Comparison of ENCODE assay signal across 30 mouse cellular contexts in the genomic region with DNA sequence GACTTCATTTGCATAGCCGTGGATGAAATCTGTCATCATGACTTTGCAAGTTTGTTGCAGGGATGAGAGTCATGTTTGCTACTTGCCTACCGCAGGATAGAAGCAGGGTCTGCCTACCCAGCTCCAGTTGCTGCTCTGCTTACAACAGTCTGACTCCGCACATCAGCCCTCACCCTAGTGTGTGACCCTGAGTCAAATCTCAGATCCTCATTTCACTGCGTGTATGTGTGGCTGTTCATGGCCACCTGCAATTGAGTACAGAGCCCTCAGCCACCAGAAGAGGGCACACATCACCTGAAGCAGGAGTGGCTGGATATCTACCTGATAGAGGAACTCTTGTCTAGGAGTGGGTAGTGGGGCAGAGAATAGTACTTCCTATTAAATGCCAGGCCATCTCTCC. TPM values are rescaled to one million over a fixed set of nuclear protein-coding genes. Genes with fewer than 3 reads are reported as not detected.
DNase-seq lines count a peak whose midpoint lies in the region; ATAC-seq and TF ChIP-seq lines count a peak whose summit lies in the region.
"Had no signal": no experiment of that assay in that cellular context is flagged by ENCODE, and none has a peak within 500 bp of the region (broad histone marks: within the 10 kb centered on the region; RNA-seq: fewer than 3 reads in every experiment).

No protein-coding gene starts in this region.

- no peak overlapping the region for H3K4me2 ChIP-seq in midbrain, embryonic 11.5 days
- H3K4me2 ChIP-seq: forebrain, embryonic 13.5 days; heart, embryonic 15.5 days; hindbrain, embryonic 12.5 days; kidney, embryonic 15.5 days; limb, embryonic 13.5 days; liver, embryonic 13.5 days; lung, embryonic 14.5 days; midbrain, embryonic 15.5 days had no signal

- 0 out of 2 replicates have a peak, but pooled peaks have one; percentile 10 for TF ChIP-seq CTCF in kidney, adult 2 months (conservative IDR thresholded peaks at IDR 0.05; ENCODE audit: insufficient read depth, insufficient read length, low read depth, low read length)

- WGBS in kidney, adult 2 months, result 90% methylated on average over 4 of the region's 4 CpGs
- WGBS in midbrain, embryonic 11.5 days, result 94% methylated on average over 4 of the region's 4 CpGs

- no peaks in the 10 kb centered on the region for H3K4me1 ChIP-seq in kidney, adult 2 months (ENCODE audit: control insufficient read depth, insufficient read depth, low read length)
- peaks cover 4% of the 10 kb centered on the region for H3K4me1 ChIP-seq in midbrain, embryonic 11.5 days (ENCODE audit: control insufficient read depth, insufficient read depth, low read length)

- TF ChIP-seq POLR2A in kidney, adult 2 months (IDR thresholded peaks at IDR 0.05; ENCODE audit: low read depth, low read length), result no peak

- no peak for DNase-seq in kidney, adult 2 months
- DNase-seq in kidney, adult 8-10 months, result no peak
- DNase-seq in A20 (ENCODE audit: low read depth, low spot score), result peak; percentile 58
- DNase-seq in ES-CJ7 (ENCODE audit: low read depth, low spot score), result peak; percentile 55
- DNase-seq in lung, postnatal 25 days (ENCODE audit: low spot score), result no peak
- no peak for DNase-seq in thymus, postnatal 14 days
- no peak for DNase-seq in midbrain, embryonic 11.5 days (ENCODE audit: low spot score, missing footprints)
- DNase-seq: adrenal gland, postnatal 10 days; cerebellum, adult 8-10 months; cerebellum, postnatal 25 days; gastrocnemius, postnatal 14 days; heart, adult 11 months; kidney, postnatal 25 days; liver, embryonic 13.5 days; lung, embryonic 14.5 days; lung, postnatal 14 days; spleen, adult 18-20 months; thymus, adult 2 months; thymus, postnatal 4 days had no signal

- H3K4me3 ChIP-seq in kidney, adult 2 months (ENCODE audit: insufficient read depth, low read depth, low read length), result no peak overlapping the region
- H3K4me3 ChIP-seq in midbrain, embryonic 11.5 days (ENCODE audit: low read depth, low read length), result no peak overlapping the region
- H3K4me3 ChIP-seq: forebrain, embryonic 13.5 days; heart, embryonic 10.5 days; heart, embryonic 15.5 days; hindbrain, embryonic 12.5 days; kidney, embryonic 15.5 days; limb, embryonic 13.5 days; liver, embryonic 13.5 days; megakaryocyte, embryonic 14.5 days; midbrain, embryonic 15.5 days had no signal

- peak; percentile 58 for ATAC-seq in granulocyte monocyte progenitor cell, adult 5-6 weeks (replicated peaks; ENCODE audit: poor library complexity, severe bottlenecking)
- no peak for ATAC-seq in midbrain, embryonic 11.5 days (ENCODE audit: low FRiP score)
- ATAC-seq: forebrain, embryonic 13.5 days; hindbrain, postnatal 0 days; intestine, embryonic 16.5 days; midbrain, embryonic 15.5 days had no signal

- H3K9ac ChIP-seq in midbrain, embryonic 11.5 days (ENCODE audit: low read length), result no peak overlapping the region
- H3K9ac ChIP-seq: forebrain, embryonic 13.5 days; heart, embryonic 15.5 days; hindbrain, embryonic 12.5 days; kidney, embryonic 15.5 days; limb, embryonic 13.5 days; liver, embryonic 13.5 days; lung, embryonic 14.5 days; midbrain, embryonic 15.5 days had no signal

- H3K36me3 ChIP-seq in kidney, adult 2 months (ENCODE audit: control insufficient read depth, insufficient read depth, low read length), result no peaks in the 10 kb centered on the region
- H3K36me3 ChIP-seq in midbrain, embryonic 11.5 days (ENCODE audit: control insufficient read depth, insufficient read depth, low read length), result no peaks in the 10 kb centered on the region
- H3K36me3 ChIP-seq: midbrain, embryonic 15.5 days had no signal

- H3K27ac ChIP-seq in kidney, adult 2 months (ENCODE audit: insufficient read depth, low read depth, low read length), result no peak overlapping the region
- no peak overlapping the region for H3K27ac ChIP-seq in midbrain, embryonic 11.5 days (ENCODE audit: low read depth, low read length)
- H3K27ac ChIP-seq: forebrain, embryonic 13.5 days; heart, embryonic 10.5 days; heart, embryonic 15.5 days; hindbrain, embryonic 12.5 days; hindbrain, postnatal 0 days; kidney, embryonic 15.5 days; limb, embryonic 13.5 days; liver, embryonic 13.5 days; midbrain, embryonic 15.5 days had no signal

- H3K27me3 ChIP-seq in kidney, adult 2 months (replicated peaks; ENCODE audit: control insufficient read depth, insufficient read depth, low read length), result no peaks in the 10 kb centered on the region
- H3K27me3 ChIP-seq in midbrain, embryonic 11.5 days (ENCODE audit: control insufficient read depth, insufficient read depth, low read length), result no peaks in the 10 kb centered on the region
- H3K27me3 ChIP-seq: forebrain, embryonic 13.5 days; heart, embryonic 15.5 days; hindbrain, embryonic 12.5 days; kidney, embryonic 15.5 days; limb, embryonic 13.5 days; liver, embryonic 13.5 days; megakaryocyte, embryonic 14.5 days; midbrain, embryonic 15.5 days had no signal

- H3K9me3 ChIP-seq in midbrain, embryonic 11.5 days (ENCODE audit: control insufficient read depth, low read length), result no peaks in the 10 kb centered on the region
- H3K9me3 ChIP-seq: forebrain, embryonic 13.5 days; heart, embryonic 10.5 days; heart, embryonic 15.5 days; hindbrain, embryonic 12.5 days; kidney, embryonic 15.5 days; limb, embryonic 13.5 days; liver, embryonic 13.5 days; megakaryocyte, embryonic 14.5 days; midbrain, embryonic 15.5 days had no signal

RNA-seq across cellular contexts. Expression of gene Zdhhc12, which starts 6.1 kb away (rescaled TPM):
- 49.0 and 69.1 TPM in 2 replicates for polyA plus RNA-seq in kidney, adult 2 months (2012; rRNA removed)
- 21.5 and 24.1 TPM in 2 replicates for total RNA-seq in granulocyte monocyte progenitor cell, adult 5-6 weeks (2014; fragmentation: Nextera tagmentation)
- 11.0 and 20.7 TPM in 2 replicates for total RNA-seq in granulocyte monocyte progenitor cell, adult 5-6 weeks (2017)
- 28.0 and 30.6 TPM in 2 replicates for polyA plus RNA-seq in midbrain, embryonic 11.5 days (2014; fragmentation: Nextera tagmentation; extraction: Ambion mirVana)

RNA-seq across cellular contexts. Expression of gene Pkn3, which starts 9.8 kb away (rescaled TPM):
- 4.7 and 4.8 TPM in 2 replicates for polyA plus RNA-seq in kidney, adult 2 months (2012; rRNA removed)
- total RNA-seq in granulocyte monocyte progenitor cell, adult 5-6 weeks (2014; fragmentation: Nextera tagmentation), result 10.1 and 13.1 TPM in 2 replicates
- total RNA-seq in granulocyte monocyte progenitor cell, adult 5-6 weeks (2017), result 4.6 and 14.9 TPM in 2 replicates
- 6.4 and 8.4 TPM in 2 replicates for polyA plus RNA-seq in midbrain, embryonic 11.5 days (2014; fragmentation: Nextera tagmentation; extraction: Ambion mirVana)

RNA-seq across cellular contexts. Expression of gene Set, which starts 30.1 kb away (rescaled TPM):
- polyA plus RNA-seq in kidney, adult 2 months (2012; rRNA removed), result 30.4 and 37.4 TPM in 2 replicates
- total RNA-seq in granulocyte monocyte progenitor cell, adult 5-6 weeks (2014; fragmentation: Nextera tagmentation), result 415 and 437 TPM in 2 replicates
- total RNA-seq in granulocyte monocyte progenitor cell, adult 5-6 weeks (2017), result 2,035 and 2,054 TPM in 2 replicates
- 741 and 754 TPM in 2 replicates for polyA plus RNA-seq in midbrain, embryonic 11.5 days (2014; fragmentation: Nextera tagmentation; extraction: Ambion mirVana)

RNA-seq across cellular contexts. Expression of gene Zer1, which starts 37.1 kb away (rescaled TPM):
- polyA plus RNA-seq in kidney, adult 2 months (2012; rRNA removed), result 45.8 and 59.5 TPM in 2 replicates
- 18.3 and 22.7 TPM in 2 replicates for total RNA-seq in granulocyte monocyte progenitor cell, adult 5-6 weeks (2014; fragmentation: Nextera tagmentation)
- total RNA-seq in granulocyte monocyte progenitor cell, adult 5-6 weeks (2017), result 8.5 and 10.6 TPM in 2 replicates
- 5.1 and 6.0 TPM in 2 replicates for polyA plus RNA-seq in midbrain, embryonic 11.5 days (2014; fragmentation: Nextera tagmentation; extraction: Ambion mirVana)

RNA-seq across cellular contexts. Expression of gene Wdr34, which starts 38.6 kb away (rescaled TPM):
- polyA plus RNA-seq in kidney, adult 2 months (2012; rRNA removed), result 32.0 and 37.8 TPM in 2 replicates
- 21.9 and 23.1 TPM in 2 replicates for total RNA-seq in granulocyte monocyte progenitor cell, adult 5-6 weeks (2014; fragmentation: Nextera tagmentation)
- total RNA-seq in granulocyte monocyte progenitor cell, adult 5-6 weeks (2017), result 11.5 and 14.1 TPM in 2 replicates
- polyA plus RNA-seq in midbrain, embryonic 11.5 days (2014; fragmentation: Nextera tagmentation; extraction: Ambion mirVana), result 25.5 and 25.9 TPM in 2 replicates

Comparison
In these comparisons a context has a peak if more than half of its experiments do, and no peak if none do; other contexts are left out.
1. DNase-seq: peak in A20 (single experiment) and ES-CJ7 (single experiment); none in kidney, adult 2 months (single experiment), kidney, adult 8-10 months (0 of 2), lung, postnatal 25 days (single experiment), thymus, postnatal 14 days (single experiment) and midbrain, embryonic 11.5 days (single experiment).
2. RNA of gene Set, which starts 30.1 kb away (polyA plus RNA-seq): 741 to 754 TPM in midbrain, embryonic 11.5 days; 30.4 to 37.4 TPM in kidney, adult 2 months; every median in the first group is over 10 times any median in the second.